Comparison of ENCODE assay signal across 10 mouse cellular contexts in genomic region chr5:31092231-31092975, GRCm38 (mm10). TPM values are rescaled to one million over a fixed set of nuclear protein-coding genes. Genes with fewer than 3 reads are reported as not detected.
DNase-seq lines count a peak whose midpoint lies in the region; ATAC-seq and TF ChIP-seq lines count a peak whose summit lies in the region.
"Had no signal": no experiment of that assay in that cellular context is flagged by ENCODE, and none has a peak within 500 bp of the region (broad histone marks: within the 10 kb centered on the region; RNA-seq: fewer than 3 reads in every experiment).

No protein-coding gene starts in this region.

- TF ChIP-seq CTCF in heart, adult 2 months (IDR thresholded peaks at IDR 0.05): no peak

- peak overlapping the region; percentile 25; the same call in 1 of the 2 replicates for H3K9ac ChIP-seq in heart, adult 2 months (ENCODE audit: low read depth, low read length)
- peak overlapping the region; percentile 61 for H3K9ac ChIP-seq in ES-E14 (ENCODE audit: insufficient read depth, low read depth, low read length, poor library complexity, severe bottlenecking)
- peak overlapping the region; percentile 85 for H3K9ac ChIP-seq in hindbrain, embryonic 14.5 days
- peak overlapping the region; percentile 68 for H3K9ac ChIP-seq in midbrain, embryonic 12.5 days (replicated peaks)

- intact Hi-C loops in heart, adult 2 months (cut with DNase I): no loop called here
- intact Hi-C loops in heart, postnatal 14 days (cut with DNase I): no loop called here

- WGBS in heart, adult 2 months: 10% methylated on average over 53 of the region's 53 CpGs
- WGBS in hindbrain, embryonic 14.5 days: 2% methylated on average over 45 of the region's 53 CpGs
- 2% methylated on average over 41 of the region's 53 CpGs for WGBS in midbrain, embryonic 12.5 days

- H3K9me3 ChIP-seq in ES-E14 (ENCODE audit: control insufficient read depth, insufficient read depth, low read depth, low read length): no peaks in the 10 kb centered on the region
- no peaks in the 10 kb centered on the region for H3K9me3 ChIP-seq in hindbrain, embryonic 14.5 days (ENCODE audit: control insufficient read depth, low read length)
- no peaks in the 10 kb centered on the region for H3K9me3 ChIP-seq in midbrain, embryonic 12.5 days

- no peak for TF ChIP-seq POLR2A in heart, adult 2 months (IDR thresholded peaks at IDR 0.05; ENCODE audit: insufficient read depth, low read depth, low read length)

- no peaks in the 10 kb centered on the region for H3K79me2 ChIP-seq in heart, adult 2 months (replicated peaks; ENCODE audit: control insufficient read depth, insufficient read depth, low read length)

- no peak overlapping the region for H3K27ac ChIP-seq in heart, adult 2 months
- H3K27ac ChIP-seq in ES-E14 (ENCODE audit: insufficient read depth, low read depth, low read length, poor library complexity, severe bottlenecking): no peak overlapping the region
- peak overlapping the region; percentile 57 for H3K27ac ChIP-seq in hindbrain, embryonic 14.5 days
- H3K27ac ChIP-seq in midbrain, embryonic 12.5 days (replicated peaks): no peak overlapping the region

- no peaks in the 10 kb centered on the region for H3K36me3 ChIP-seq in heart, adult 2 months (ENCODE audit: control insufficient read depth, insufficient read depth, low read length)
- no peaks in the 10 kb centered on the region for H3K36me3 ChIP-seq in ES-E14 (ENCODE audit: control insufficient read depth, insufficient read depth, low read length, poor library complexity, severe bottlenecking)
- H3K36me3 ChIP-seq in hindbrain, embryonic 14.5 days (replicated peaks; ENCODE audit: control insufficient read depth, insufficient read depth): no peaks in the 10 kb centered on the region
- H3K36me3 ChIP-seq in midbrain, embryonic 12.5 days: no peaks in the 10 kb centered on the region

- no peak for TF ChIP-seq EP300 in heart, adult 2 months (IDR thresholded peaks at IDR 0.05; ENCODE audit: insufficient read depth, low read depth, low read length)

- no peak for DNase-seq in heart, adult 2 months
- no peak for DNase-seq in heart, postnatal 14 days
- DNase-seq in ES-E14 (ENCODE audit: low read depth, low spot score): no peak
- DNase-seq in hindbrain, embryonic 14.5 days (ENCODE audit: low spot score): no peak
- DNase-seq in kidney, adult 9 months: no peak
- DNase-seq in adrenal gland, postnatal 36 days: no peak

- peak overlapping the region; percentile 50 for H3K4me2 ChIP-seq in hindbrain, embryonic 14.5 days (replicated peaks)
- H3K4me2 ChIP-seq in midbrain, embryonic 12.5 days (replicated peaks): peak overlapping the region; percentile 63

- in situ Hi-C loops in ES-E14 (cut with MboI; ENCODE audit: low sequenced_read_pairs in 2 of 2, unreplicated experiment in 2 of 2): no loop called here

- peak overlapping the region; percentile 37; the same call in 1 of the 2 replicates for H3K4me3 ChIP-seq in heart, adult 2 months
- peak overlapping the region; percentile 71 to 92 for H3K4me3 ChIP-seq in ES-E14 (ENCODE audit: insufficient read depth in 1 of 2, low read depth in 1 of 2, low read length in 2 of 2, poor library complexity in 1 of 2, severe bottlenecking in 1 of 2)
- H3K4me3 ChIP-seq in hindbrain, embryonic 14.5 days (replicated peaks; ENCODE audit: low read length): peak overlapping the region; percentile 58
- peak overlapping the region; percentile 53 for H3K4me3 ChIP-seq in midbrain, embryonic 12.5 days

- peaks cover 22% of the 10 kb centered on the region for H3K27me3 ChIP-seq in heart, adult 2 months (ENCODE audit: control insufficient read depth, insufficient read depth, low read length)
- peaks cover 82% of the 10 kb centered on the region for H3K27me3 ChIP-seq in hindbrain, embryonic 14.5 days (ENCODE audit: control insufficient read depth, insufficient read depth, low read length)
- H3K27me3 ChIP-seq in midbrain, embryonic 12.5 days: peaks cover 98% of the 10 kb centered on the region

- H3K4me1 ChIP-seq in heart, adult 2 months (ENCODE audit: control insufficient read depth, insufficient read depth, low read length): peaks cover 4% of the 10 kb centered on the region
- peaks cover 2 to 8% of the 10 kb centered on the region in 2 experiments; a peak in 2 of 4 replicates for H3K4me1 ChIP-seq in ES-E14 (ENCODE audit: control insufficient read depth in 2 of 2, insufficient read depth in 2 of 2, low read length in 2 of 2, poor library complexity in 1 of 2)
- peaks cover 33% of the 10 kb centered on the region; the same call in 1 of the 2 replicates for H3K4me1 ChIP-seq in hindbrain, embryonic 14.5 days (replicated peaks; ENCODE audit: control insufficient read depth, insufficient read depth, low read length)
- peaks cover 36% of the 10 kb centered on the region for H3K4me1 ChIP-seq in midbrain, embryonic 12.5 days

- no peak; the same call in 1 of the 2 replicates for ATAC-seq in hindbrain, embryonic 14.5 days (ENCODE audit: low FRiP score)
- ATAC-seq in midbrain, embryonic 12.5 days (ENCODE audit: low FRiP score, low read depth): 0 out of 2 replicates have a peak, but pooled peaks have one; percentile 8
- no peak for ATAC-seq in inflammation-experienced regulatory T-cells, adult 6 months

TF ChIP-seq in ES-E14, 5 proteins besides CTCF, POLR2A, EP300 and RAD21:
- TF ChIP-seq ZNF384 (IDR thresholded peaks at IDR 0.05; ENCODE audit: low read depth, low read length) (no peak), ZC3H11A (IDR thresholded peaks at IDR 0.05; ENCODE audit: borderline replicate concordance, low read depth, low read length) (no peak), MAFK (IDR thresholded peaks at IDR 0.05; ENCODE audit: insufficient read depth, low read depth, low read length) (no peak)

RNA-seq across cellular contexts. Expression of gene Dnajc5g, which starts 13.7 kb away (rescaled TPM):
- not detected for total RNA-seq in heart, adult 2 months (2021)
- polyA plus RNA-seq in heart, adult 2 months (2012; rRNA removed): not detected in 2 replicates
- not detected for total RNA-seq in heart, postnatal 14 days (2021)
- total RNA-seq in ES-E14 (2012; rRNA removed): 0.37 and 0.67 TPM in 2 replicates
- polyA plus RNA-seq in hindbrain, embryonic 14.5 days (2014; fragmentation: Nextera tagmentation; extraction: Ambion mirVana): not detected in 2 replicates
- polyA plus RNA-seq in midbrain, embryonic 12.5 days (2016; fragmentation: Nextera tagmentation; extraction: Ambion mirVana): not detected in 2 replicates
- not detected for polyA plus RNA-seq in inflammation-experienced regulatory T-cells, adult 6 months (2017; shearing (Covaris generic))
- not detected for total RNA-seq in adrenal gland, postnatal 36 days (2021)
- total RNA-seq: common myeloid progenitor, adult 5-6 weeks had no signal
- polyA plus RNA-seq: C2C12 had no signal

RNA-seq across cellular contexts. Expression of gene Slc30a3, which starts 15.6 kb away (rescaled TPM):
- under 1 TPM in 1 of 2 experiments, not detected in 1; 0.29 TPM for total RNA-seq in heart, adult 2 months (2021)
- polyA plus RNA-seq in heart, adult 2 months (2012; rRNA removed): 0.26 and 0.47 TPM in 2 replicates
- under 1 TPM in 1 of 2 experiments, not detected in 1; 0.27 TPM for total RNA-seq in heart, postnatal 14 days (2021)
- total RNA-seq in ES-E14 (2012; rRNA removed): 1.5 and 2.5 TPM in 2 replicates
- 34.8 and 35.7 TPM in 2 replicates for polyA plus RNA-seq in hindbrain, embryonic 14.5 days (2014; fragmentation: Nextera tagmentation; extraction: Ambion mirVana)
- polyA plus RNA-seq in midbrain, embryonic 12.5 days (2016; fragmentation: Nextera tagmentation; extraction: Ambion mirVana): 10.7 and 11.2 TPM in 2 replicates
- under 1 TPM in 2 of 3 experiments, not detected in 1; 0.45 to 0.57 TPM for polyA plus RNA-seq in inflammation-experienced regulatory T-cells, adult 6 months (2017; shearing (Covaris generic))
- not detected for total RNA-seq in adrenal gland, postnatal 36 days (2021)
- total RNA-seq: common myeloid progenitor, adult 5-6 weeks had no signal

RNA-seq across cellular contexts. Expression of gene Trim54, which starts 24.1 kb away (rescaled TPM):
- 100 to 1,000 TPM; 250 to 368 TPM for total RNA-seq in heart, adult 2 months (2021)
- 186 and 219 TPM in 2 replicates for polyA plus RNA-seq in heart, adult 2 months (2012; rRNA removed)
- 100 to 1,000 TPM; 102 to 129 TPM for total RNA-seq in heart, postnatal 14 days (2021)
- 1.3 and 2.3 TPM in 2 replicates for total RNA-seq in ES-E14 (2012; rRNA removed)
- not detected in 2 replicates for polyA plus RNA-seq in hindbrain, embryonic 14.5 days (2014; fragmentation: Nextera tagmentation; extraction: Ambion mirVana)
- polyA plus RNA-seq in midbrain, embryonic 12.5 days (2016; fragmentation: Nextera tagmentation; extraction: Ambion mirVana): not detected in 2 replicates
- polyA plus RNA-seq in inflammation-experienced regulatory T-cells, adult 6 months (2017; shearing (Covaris generic)): not detected
- total RNA-seq in adrenal gland, postnatal 36 days (2021): under 1 TPM in 1 of 2 experiments, not detected in 1; 0.20 TPM
- total RNA-seq: common myeloid progenitor, adult 5-6 weeks had no signal

RNA-seq across cellular contexts. Expression of gene Cad, which starts 37.8 kb away (rescaled TPM):
- 10 to 100 TPM; 11.0 to 14.0 TPM for total RNA-seq in heart, adult 2 months (2021)
- polyA plus RNA-seq in heart, adult 2 months (2012; rRNA removed): 18.5 TPM in 2 replicates
- total RNA-seq in heart, postnatal 14 days (2021): 10 to 100 TPM; 13.5 to 14.8 TPM
- 154 and 258 TPM in 2 replicates for total RNA-seq in ES-E14 (2012; rRNA removed)
- polyA plus RNA-seq in hindbrain, embryonic 14.5 days (2014; fragmentation: Nextera tagmentation; extraction: Ambion mirVana): 13.7 and 15.4 TPM in 2 replicates
- 39.2 and 39.7 TPM in 2 replicates for polyA plus RNA-seq in midbrain, embryonic 12.5 days (2016; fragmentation: Nextera tagmentation; extraction: Ambion mirVana)
- polyA plus RNA-seq in inflammation-experienced regulatory T-cells, adult 6 months (2017; shearing (Covaris generic)): 10 to 100 TPM in 1 of 3 experiments, 1 to 10 TPM in 2; 5.4 to 11.8 (median 7.8) TPM
- 10 to 100 TPM; 22.9 to 29.7 TPM for total RNA-seq in adrenal gland, postnatal 36 days (2021)

RNA-seq across cellular contexts. Expression of gene Slc5a6, which starts 43.7 kb away (rescaled TPM):
- 10 to 100 TPM; 11.8 to 13.2 TPM for total RNA-seq in heart, adult 2 months (2021)
- 25.5 and 29.1 TPM in 2 replicates for polyA plus RNA-seq in heart, adult 2 months (2012; rRNA removed)
- total RNA-seq in heart, postnatal 14 days (2021): 1 to 10 TPM; 6.6 to 7.6 TPM
- total RNA-seq in ES-E14 (2012; rRNA removed): 44.1 and 51.3 TPM in 2 replicates
- polyA plus RNA-seq in hindbrain, embryonic 14.5 days (2014; fragmentation: Nextera tagmentation; extraction: Ambion mirVana): 20.5 and 24.5 TPM in 2 replicates
- 11.7 and 12.9 TPM in 2 replicates for polyA plus RNA-seq in midbrain, embryonic 12.5 days (2016; fragmentation: Nextera tagmentation; extraction: Ambion mirVana)
- 1 to 10 TPM; 4.9 to 7.0 (median 4.9) TPM for polyA plus RNA-seq in inflammation-experienced regulatory T-cells, adult 6 months (2017; shearing (Covaris generic))
- 10 to 100 TPM; 26.6 to 30.3 TPM for total RNA-seq in adrenal gland, postnatal 36 days (2021)

Comparison
In these comparisons a context has a peak if more than half of its experiments do, and no peak if none do; other contexts are left out.
1. H3K9ac ChIP-seq: peak in every context shown above with its lines; median percentile 85 in hindbrain, embryonic 14.5 days; 68 in midbrain, embryonic 12.5 days; 61 in ES-E14; 25 in heart, adult 2 months.
2. RNA of gene Trim54, which starts 24.1 kb away (total RNA-seq): 250 to 368 TPM in heart, adult 2 months and 102 to 129 TPM in heart, postnatal 14 days; 1.3 to 2.3 TPM in ES-E14 and 0.20 TPM in adrenal gland, postnatal 36 days; every median in the first group is over 10 times any median in the second.
3. Peak in every context shown above with its lines, with median percentiles within 50 percentile points of each other: H3K4me3 ChIP-seq.